Mouse (Mus musculus): ENCODE results near the gene Upf1.

Upf1 gene

DNA sequence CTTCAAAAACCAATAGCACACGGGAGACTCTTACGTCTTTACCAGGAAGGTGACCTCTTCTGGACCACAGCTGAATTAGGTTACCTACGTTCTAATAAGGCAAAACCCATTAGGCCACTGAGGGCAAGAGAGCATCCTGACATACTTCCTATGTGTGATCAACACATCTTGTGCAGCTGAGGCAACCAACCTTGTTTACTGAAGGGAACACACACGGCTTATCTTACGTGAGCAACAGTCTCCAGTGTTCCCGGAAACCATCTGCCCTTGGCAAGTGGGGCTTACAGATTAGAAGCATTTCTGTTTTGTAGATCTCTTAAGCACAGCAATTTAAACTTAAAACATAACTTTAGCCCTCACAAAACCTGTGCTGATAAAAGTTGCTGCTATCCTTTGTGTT lies 25.6 kb downstream of the Upf1 start:
- DNase-seq (ENCODE audit: low read depth, low spot score): no peak

DNA sequence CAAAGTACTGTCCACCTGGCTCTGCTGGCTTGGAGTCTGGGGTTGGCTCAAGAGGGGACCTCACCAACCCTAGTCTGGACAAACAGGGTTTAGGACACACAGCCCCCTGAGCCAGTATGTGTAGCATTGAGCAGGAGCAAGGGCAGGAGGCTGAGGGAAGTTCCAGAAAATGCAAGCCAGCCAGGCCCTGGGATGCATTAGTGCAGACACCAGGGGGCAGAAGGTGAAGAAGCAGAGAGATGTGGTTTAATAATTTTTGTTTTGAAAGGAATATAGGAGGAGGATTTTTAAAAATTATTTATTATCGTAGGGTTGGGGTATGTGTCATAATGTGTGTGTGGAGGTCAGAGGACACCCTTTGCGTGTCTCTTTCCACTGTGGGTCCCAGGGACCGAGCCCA lies 29.4 kb downstream of the Upf1 start:
- no peak for DNase-seq (ENCODE audit: low read depth, low spot score)

DNA sequence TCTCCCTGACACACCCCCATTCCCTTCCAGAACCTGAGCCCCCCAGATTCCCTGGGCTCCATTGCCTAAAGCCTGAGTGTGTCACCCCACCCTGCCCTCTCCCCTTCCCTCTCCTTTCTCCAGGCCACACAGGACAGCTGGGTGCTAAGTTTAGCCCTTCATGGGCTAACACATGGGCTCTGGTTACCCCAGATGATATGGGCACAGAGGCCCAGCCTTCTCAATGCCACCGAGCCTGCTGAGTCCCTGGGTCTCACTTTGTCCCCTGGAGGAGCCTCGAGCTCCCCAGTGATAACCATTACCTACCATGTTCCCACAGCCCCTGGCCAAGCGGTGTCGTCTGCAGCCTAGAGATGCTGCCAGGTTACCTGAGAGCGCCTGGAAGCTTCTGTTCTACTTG lies 35.2 kb downstream of the Upf1 start:
- no peak for DNase-seq (ENCODE audit: low read depth, low spot score)

DNA sequence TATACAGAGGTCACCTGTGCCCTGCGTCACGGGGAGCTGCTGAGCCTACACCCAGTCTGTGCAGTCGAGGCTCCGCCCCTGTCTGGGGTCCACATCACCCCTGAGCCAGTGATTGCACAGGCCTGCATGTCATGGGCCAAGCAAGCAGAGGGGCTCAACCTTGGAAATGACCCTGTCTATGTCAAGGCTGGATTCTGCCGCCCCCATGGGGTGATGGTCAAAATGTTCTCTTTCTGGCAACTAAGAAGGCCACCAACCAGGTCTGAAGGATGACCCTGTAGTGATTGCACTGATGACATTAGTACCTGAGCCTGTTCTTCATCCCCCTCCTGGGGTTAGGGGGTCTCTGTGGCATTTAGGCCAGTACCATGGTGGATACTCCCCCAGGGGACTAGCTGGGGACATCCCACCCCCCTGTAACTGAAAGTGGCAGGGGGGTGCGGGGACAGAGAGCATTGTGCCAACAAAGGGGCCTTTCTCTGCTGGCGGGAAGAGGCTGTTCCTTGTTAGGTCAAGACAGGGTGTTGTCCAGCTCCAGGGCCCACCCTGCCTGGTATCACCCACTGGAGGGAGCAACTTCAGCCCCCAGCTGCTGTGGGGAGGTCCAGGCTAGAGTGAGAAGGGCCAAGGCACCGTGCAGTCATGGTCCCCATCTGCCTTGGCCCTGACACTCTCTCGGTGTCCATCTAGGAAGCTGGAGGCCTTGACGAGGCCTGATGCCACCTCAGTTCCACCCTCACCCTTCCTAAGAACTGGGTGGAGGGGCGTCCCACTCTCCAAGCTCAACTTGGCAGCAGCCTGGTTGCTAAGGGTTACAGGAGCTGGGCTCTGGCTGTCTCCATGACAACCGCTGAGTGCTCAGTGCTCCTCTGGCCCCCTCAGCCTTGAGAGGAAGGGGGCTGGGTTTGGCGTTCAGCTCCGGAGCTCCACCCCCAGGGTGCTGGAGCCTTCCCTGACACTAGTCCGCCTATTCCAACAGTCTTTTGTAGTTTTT lies 36.3 kb downstream of the Upf1 start:
- DNase-seq (ENCODE audit: low read depth, low spot score): peak; percentile 91

DNA sequence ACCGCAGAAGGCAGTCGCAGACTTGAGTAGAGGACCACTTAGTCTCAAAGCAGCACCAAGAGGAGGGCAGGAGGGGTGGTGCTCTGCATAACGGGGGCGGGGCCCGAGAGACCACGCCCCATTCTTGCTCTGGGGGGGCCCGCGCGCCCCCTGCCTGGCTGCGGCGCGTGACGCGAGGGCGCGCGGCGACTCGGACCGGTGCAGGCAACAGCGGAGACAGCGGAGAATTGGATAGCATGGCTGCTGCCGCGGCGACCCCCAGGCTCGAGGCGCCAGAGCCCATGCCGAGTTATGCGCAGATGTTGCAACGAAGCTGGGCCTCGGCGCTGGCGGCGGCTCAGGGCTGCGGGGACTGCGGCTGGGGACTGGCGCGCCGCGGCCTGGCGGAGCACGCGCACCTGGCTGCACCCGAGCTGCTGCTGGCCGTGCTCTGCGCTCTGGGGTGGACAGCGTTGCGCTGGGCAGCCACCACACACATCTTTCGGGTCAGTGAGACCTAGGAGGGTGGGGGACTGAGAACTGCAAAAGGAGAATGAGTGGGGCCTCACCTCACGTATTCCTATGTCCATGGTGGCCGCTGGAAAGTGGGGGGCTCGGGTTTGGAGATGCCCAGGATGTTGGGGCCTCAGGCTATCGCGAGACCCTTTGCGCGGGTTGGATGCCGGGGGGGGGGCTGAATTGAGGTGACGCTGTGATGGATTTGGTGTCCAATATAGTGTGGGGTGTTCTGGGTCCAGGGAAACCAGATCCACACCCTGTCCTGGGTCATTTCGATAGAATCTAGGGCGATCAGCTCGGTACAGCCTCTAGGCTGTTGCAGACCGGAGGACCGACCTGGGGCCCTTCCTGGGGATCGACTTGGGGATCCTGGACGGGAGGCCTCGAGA lies 37.2 kb downstream of the Upf1 start, which contains the start of gene Cers1:
Gene Cers1, plus strand, starts transcription at position 152 of the 887 bp plus-strand sequence.
- no peak for DNase-seq (ENCODE audit: low read depth, low spot score)

DNA sequence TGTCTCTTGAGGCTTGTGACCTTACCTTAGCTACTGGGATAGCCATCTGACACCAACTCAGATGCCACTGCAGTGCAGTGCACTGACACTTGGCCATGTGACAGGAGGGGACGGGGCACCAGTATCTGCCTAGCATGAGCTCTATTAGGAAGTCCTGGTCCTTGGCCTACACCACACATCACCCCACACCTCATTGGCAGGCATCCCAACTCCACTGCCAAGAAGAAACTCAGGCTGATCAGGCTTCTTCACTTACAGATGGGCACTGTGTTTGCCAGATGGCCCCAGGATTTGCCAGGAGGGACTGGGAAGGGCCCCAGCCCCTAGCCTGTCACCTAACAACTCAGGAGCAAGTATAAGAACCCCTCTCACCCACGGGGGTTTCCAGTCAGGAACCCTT lies 39.7 kb downstream of the Upf1 start:
- no peak for DNase-seq (ENCODE audit: low read depth, low spot score)

DNA sequence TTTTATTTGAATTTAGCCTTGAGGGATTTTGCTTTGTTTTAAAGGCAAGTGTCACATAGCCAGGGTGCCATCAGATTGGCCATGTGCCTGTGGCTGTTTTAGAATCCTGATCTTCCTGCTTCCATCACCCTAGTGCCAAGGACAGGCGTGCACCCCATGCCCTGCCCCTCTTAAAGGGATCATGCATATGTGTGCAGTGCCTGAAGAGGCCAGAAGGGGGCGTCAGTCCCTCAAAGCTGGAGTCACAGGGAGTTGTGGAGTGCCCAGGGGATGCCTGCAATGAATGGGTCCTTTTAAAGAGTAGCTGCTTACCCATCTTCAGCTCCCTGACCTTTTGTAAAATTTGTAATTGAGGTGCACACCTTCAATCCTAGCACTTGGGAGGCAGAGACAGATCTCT lies 43.8 kb downstream of the Upf1 start:
- DNase-seq (ENCODE audit: low read depth, low spot score): no peak

DNA sequence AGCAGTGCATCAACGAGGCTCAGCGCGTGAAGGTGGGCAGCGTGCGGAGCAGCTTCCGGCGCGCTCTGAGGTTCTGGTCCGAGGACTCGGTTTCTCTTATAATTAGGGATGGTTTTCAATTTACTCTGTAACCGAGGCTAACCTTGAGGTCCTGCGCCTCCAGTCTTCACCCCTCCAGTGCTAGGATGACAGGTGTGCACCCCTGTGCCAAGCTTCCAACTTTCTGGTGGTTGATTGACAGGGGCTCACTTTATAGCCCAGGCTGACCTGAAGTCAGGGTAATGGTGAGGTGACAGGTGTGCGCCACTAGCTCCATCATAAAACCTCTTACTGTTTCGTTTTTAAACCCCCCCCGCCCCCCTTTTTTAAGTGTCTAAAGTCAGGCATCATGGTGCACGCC lies 50.2 kb downstream of the Upf1 start:
- no peak for DNase-seq (ENCODE audit: low read depth, low spot score)

GRCm38 (mm10) chr8:70302358-70302890 lies 50.7 kb downstream of the Upf1 start, which contains the start of the genes Ddx49 and Cope:
Ddx49 (minus strand) TSS chr8:70302489.
Cope (plus strand) TSS chr8:70302518.
- DNase-seq (ENCODE audit: low read depth, low spot score): peak; percentile 92

- DNase-seq (ENCODE audit: low read depth, low spot score): no peak
Observed at GRCm38 (mm10) chr8:70300881-70301280, 52.2 kb downstream of the Upf1 start.

DNA sequence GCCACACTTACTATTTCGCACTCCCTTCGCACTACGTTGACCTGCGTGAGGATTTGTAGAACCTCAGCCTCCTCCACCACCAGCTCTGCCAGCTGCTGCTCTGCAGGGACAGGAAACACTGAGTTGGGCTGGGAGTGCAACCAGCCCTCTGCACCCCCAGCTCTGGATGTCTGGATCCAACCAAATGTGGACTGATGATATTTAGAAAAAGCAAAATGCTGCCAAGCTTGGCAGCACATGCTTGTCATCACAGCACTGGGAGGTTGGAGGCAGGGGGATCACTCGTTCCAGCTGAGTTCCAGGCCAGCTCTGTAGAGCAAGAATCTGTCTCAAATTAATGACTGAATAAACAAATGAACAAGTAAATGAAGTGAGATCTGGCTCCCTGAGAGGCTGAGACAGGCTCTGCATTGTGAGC lies 59.1 kb downstream of the Upf1 start:
- DNase-seq (ENCODE audit: low read depth, low spot score): no peak

DNA sequence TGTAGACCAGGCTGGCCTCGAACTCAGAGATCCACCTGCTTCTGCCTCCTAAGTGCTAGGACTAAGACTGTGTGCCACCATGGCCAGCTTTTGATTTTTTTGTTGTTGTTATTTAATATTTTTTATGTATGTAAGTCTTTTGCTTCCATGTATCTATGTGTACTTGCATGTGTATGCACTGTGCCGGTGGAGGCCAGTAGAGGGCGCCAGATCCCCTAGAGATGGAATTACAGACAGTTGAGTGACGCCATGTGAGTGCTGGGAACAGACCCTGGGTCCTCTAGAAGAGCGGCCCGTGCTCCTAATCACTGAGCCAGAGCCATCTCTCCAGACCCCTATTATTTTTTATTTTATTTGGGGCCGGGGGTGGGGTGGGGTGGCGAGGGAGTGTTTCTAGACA lies 66.3 kb downstream of the Upf1 start:
- no peak for DNase-seq (ENCODE audit: low read depth, low spot score)

DNA sequence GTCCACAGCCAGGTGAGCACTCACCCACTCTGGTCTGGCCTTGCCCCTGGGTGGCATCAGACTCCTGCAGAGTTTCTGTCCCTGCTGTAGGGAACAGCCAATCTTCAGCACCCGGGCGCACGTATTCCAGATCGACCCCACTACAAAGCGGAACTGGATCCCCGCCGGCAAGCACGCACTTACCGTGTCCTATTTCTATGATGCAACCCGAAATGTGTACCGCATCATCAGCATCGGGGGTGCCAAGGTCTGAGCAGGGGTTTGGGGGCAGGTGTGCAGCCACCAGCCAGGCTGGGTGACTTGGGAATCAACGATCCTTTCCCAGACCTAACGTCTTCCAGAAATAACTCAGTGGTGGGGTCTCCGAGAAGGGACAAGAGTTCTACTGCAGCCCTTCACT lies 67.8 kb downstream of the Upf1 start:
- DNase-seq (ENCODE audit: low read depth, low spot score): no peak

DNA sequence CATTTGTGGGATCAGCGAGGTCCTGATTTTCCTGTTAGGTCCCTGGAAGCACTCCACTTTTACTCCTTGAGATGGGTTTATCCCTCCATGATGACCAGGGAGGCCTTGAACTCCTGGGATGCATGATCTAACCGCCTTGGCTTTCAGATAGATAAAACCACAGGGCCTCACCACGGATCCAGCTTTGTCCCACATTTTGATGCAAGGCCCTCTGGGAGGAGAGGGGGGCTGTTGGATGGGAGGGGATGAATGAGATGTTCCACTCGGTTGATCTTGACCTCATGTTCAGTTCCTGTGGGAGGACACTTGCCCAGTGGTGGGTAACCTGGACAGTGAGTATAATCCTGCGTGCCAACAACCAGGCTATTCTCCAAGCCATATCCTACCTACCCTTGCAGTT lies 68.7 kb downstream of the Upf1 start:
- DNase-seq (ENCODE audit: low read depth, low spot score): no peak

DNA sequence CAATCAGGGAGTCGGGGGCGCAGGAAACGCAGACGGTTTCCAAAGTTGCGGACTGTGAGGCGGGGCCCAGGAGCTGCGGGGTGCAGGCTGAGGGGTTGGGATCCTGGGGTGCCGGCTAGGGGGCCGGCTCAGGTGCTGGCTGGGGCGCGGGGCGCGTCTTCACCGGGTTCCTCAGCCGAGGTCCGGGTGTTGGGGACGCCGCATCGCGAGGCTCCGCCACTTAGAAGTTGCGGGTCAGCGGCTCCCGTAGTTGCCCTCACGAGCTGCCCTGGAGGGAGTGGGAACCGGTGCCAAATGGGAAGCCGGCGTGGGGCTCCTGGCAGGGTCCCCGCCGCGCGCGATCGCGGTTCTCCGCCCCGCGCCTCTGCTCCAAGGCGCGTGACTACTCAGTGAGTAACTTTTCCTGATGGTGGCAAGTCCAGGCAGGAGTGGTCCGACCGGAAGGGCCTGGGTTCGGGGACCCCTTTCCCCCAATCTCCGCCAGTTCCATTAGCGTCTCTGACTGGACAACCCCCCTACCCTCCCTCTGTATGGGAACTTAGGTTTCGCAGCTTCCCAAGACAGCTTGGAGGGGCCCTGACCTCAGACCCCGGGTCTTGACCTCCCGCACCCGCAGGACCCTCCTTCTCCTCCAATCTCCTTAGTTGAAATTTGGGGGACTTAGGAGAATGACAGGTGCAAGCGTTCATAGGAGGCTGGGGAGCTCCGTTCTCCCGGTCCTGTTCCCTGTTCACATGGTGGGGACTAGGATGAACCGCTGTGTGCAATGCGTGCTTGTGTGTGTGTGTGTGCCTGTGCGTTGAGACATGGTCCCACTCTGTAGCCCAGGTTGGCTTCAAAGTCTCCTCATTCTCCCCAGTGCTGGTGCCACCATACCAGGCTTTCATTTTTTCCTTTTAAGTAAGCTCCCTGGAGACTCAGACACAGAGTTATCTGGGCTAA lies 69.7 kb downstream of the Upf1 start:
- no peak for DNase-seq (ENCODE audit: low read depth, low spot score)

DNA sequence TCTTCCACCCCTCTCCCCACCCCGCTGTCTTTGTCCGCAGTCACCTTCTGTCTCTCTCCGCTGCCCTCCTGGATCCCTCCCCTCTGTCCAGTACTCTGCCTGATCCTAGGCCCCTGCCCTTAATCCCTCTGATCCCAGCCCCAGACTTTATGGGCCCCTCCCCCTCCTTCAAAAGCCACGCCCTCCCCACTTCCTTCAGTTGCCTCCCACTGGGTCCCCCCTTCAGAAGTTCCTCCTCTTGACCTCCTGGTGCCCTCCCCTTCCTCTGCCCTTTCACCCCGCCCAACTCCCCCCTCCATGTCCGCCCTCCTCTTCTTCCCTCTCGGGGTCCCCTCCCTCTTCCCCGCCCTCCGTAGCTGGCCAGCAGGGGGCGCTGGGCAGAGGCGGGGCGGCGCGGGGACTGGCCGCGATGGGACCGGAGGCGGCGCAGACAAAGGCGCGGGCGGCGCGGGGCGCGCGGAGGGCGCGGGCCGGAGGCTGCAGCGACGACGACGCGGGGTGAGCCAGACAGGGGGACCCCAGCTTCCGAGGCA lies 70.4 kb downstream of the Upf1 start, which contains the start of gene Homer3:
Gene Homer3, plus strand, starts transcription at position 225 of the 533 bp plus-strand sequence.
- peak; percentile 39 for DNase-seq (ENCODE audit: low read depth, low spot score)
